Mouse (Mus musculus): ENCODE data around the gene Spdye4c. TPM values are rescaled to one million over a fixed set of nuclear protein-coding genes. Genes with fewer than 3 reads are reported as not detected.

Gene Spdye4c
- polyA plus RNA-seq, 1 experiment from 2014 or later = not detected

DNA sequence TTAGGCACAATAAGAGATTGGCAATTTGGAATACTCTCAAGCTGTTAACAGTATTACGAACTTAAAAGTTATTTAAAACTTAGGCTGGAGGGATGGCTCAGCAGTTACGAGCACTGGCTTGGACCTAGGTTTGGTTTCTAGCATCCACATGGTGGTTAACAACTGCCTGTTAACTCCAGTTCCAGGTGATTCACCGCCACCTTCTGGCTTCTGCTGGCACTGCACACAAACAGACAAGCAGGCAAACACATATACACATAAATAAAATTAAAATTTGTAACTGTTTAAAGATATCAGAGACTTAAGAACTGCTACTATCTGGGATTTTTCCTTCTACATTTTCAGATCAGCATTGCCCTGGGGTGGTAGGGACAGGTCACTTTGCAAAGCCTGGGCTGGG is 26.8 kb upstream of the Spdye4c start:
- Histone ChIP-seq H3K9ac (no peak overlapping the region), H3K27ac (replicated peaks) (no peak overlapping the region), H3K4me2 (no peak overlapping the region), H3K36me3 (no peaks in the 10 kb centered on the region), H3K4me1 (peaks cover 13% of the 10 kb centered on the region), H3K9me3 (0 out of 2 replicates have a peak, but pooled peaks cover 8% of the 10 kb centered on the region), H3K27me3 (replicated peaks) (no peaks in the 10 kb centered on the region), H3K4me3 (no peak overlapping the region)
- ATAC-seq (ENCODE audit: extremely low read depth, insufficient number of reproducible peaks, low FRiP score, low TSS enrichment) = no peak
- WGBS = 84% methylated on average over 3 of the region's 3 CpGs

GRCm38 (mm10) chr2:128565904-128566303 is 25.1 kb upstream of the Spdye4c start:
- Histone ChIP-seq H3K4me1 (peaks cover 13% of the 10 kb centered on the region), H3K4me3 (no peak overlapping the region), H3K36me3 (no peaks in the 10 kb centered on the region), H3K9me3 (0 out of 2 replicates have a peak, but pooled peaks cover 8% of the 10 kb centered on the region), H3K27ac (replicated peaks) (no peak overlapping the region), H3K9ac (no peak overlapping the region), H3K4me2 (no peak overlapping the region), H3K27me3 (replicated peaks) (no peaks in the 10 kb centered on the region)
- WGBS = 58% methylated on average over 8 of the region's 8 CpGs
- no peak for ATAC-seq (ENCODE audit: extremely low read depth, insufficient number of reproducible peaks, low FRiP score, low TSS enrichment)

DNA sequence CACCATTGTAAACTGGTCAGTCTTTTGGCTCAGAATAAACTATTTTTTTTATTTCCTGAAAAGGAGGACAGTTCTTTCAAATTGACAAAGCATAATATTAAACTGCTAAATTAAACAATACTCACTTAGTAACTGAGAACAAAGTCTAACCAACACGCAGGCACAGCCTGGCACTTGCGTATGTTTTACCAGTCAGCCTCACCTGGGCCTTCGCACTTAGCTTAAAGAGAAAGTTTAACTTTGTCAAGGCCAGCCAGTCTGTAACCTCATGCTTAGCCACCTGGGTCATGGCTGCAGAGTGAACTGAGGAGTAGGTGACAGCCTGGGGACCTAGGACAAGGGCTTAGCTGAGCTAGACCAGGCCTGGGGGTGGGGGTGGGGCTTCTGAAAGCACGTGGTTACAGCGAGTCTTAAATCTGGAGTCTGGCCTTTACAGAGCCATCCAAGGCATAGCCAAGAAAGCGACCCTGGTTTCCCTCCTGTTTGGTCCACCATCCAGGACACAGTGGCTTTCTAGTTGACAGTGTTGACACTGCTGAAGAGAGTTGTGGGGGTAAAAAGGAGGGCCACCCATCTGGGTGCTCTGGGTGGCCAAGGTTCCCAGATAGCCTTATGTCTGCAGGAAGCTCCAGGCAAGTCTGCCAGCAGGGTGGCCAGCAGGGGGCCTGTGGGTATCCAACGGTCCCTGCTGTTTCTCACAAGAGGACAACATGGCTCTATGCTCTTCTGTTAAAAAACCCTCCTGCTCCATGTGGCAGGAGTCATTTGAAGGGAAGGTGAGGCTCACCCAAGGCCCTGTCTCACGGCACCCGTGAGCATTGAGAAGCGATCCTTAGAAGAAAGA is 24.5 kb upstream of the Spdye4c start:
- ATAC-seq (ENCODE audit: extremely low read depth, insufficient number of reproducible peaks, low FRiP score, low TSS enrichment) = no peak
- Histone ChIP-seq H3K36me3 (no peaks in the 10 kb centered on the region), H3K4me1 (peaks cover 13% of the 10 kb centered on the region), H3K4me2 (no peak overlapping the region), H3K27me3 (replicated peaks) (no peaks in the 10 kb centered on the region), H3K4me3 (no peak overlapping the region), H3K9ac (no peak overlapping the region), H3K9me3 (0 out of 2 replicates have a peak, but pooled peaks cover 8% of the 10 kb centered on the region), H3K27ac (replicated peaks) (no peak overlapping the region)
- 66% methylated on average over 10 of the region's 10 CpGs for WGBS

DNA sequence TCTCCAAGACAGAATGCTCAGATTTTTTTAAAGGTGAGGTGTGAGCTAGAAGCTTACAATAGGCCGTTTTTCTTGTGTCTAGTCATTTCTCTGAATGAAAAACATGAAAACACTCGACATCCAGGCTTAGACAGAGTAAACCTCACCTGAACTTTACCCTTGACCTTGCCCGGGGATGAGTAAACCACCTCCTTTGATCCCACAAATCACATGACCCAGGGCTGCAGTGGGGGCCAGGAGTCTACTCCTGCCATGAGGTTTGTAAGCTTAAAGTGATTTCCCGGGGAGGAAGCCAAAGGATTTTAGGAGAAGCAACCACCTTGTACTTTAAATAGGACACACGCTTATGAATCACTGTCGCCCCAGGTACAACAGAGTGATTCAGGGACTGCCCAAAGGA is 23.0 kb upstream of the Spdye4c start:
- WGBS = 70% methylated on average over 6 of the region's 6 CpGs
- H3K27ac ChIP-seq (replicated peaks) = no peak overlapping the region
- ATAC-seq (ENCODE audit: extremely low read depth, insufficient number of reproducible peaks, low FRiP score, low TSS enrichment) = no peak
- peaks cover 13% of the 10 kb centered on the region for H3K4me1 ChIP-seq
- no peak overlapping the region for H3K9ac ChIP-seq
- 0 out of 2 replicates have a peak, but pooled peaks cover 8% of the 10 kb centered on the region for H3K9me3 ChIP-seq
- H3K36me3 ChIP-seq = no peaks in the 10 kb centered on the region
- no peaks in the 10 kb centered on the region for H3K27me3 ChIP-seq (replicated peaks)
- H3K4me3 ChIP-seq = no peak overlapping the region
- H3K4me2 ChIP-seq = no peak overlapping the region

GRCm38 (mm10) chr2:128568490-128568889 is 22.5 kb upstream of the Spdye4c start:
- 36% methylated on average over 4 of the region's 4 CpGs for WGBS
- Histone ChIP-seq H3K4me3 (no peak overlapping the region), H3K9ac (no peak overlapping the region), H3K27ac (replicated peaks) (no peak overlapping the region), H3K4me2 (no peak overlapping the region), H3K36me3 (no peaks in the 10 kb centered on the region), H3K9me3 (0 out of 2 replicates have a peak, but pooled peaks cover 8% of the 10 kb centered on the region), H3K4me1 (peaks cover 13% of the 10 kb centered on the region), H3K27me3 (replicated peaks) (no peaks in the 10 kb centered on the region)
- ATAC-seq (ENCODE audit: extremely low read depth, insufficient number of reproducible peaks, low FRiP score, low TSS enrichment) = no peak

DNA sequence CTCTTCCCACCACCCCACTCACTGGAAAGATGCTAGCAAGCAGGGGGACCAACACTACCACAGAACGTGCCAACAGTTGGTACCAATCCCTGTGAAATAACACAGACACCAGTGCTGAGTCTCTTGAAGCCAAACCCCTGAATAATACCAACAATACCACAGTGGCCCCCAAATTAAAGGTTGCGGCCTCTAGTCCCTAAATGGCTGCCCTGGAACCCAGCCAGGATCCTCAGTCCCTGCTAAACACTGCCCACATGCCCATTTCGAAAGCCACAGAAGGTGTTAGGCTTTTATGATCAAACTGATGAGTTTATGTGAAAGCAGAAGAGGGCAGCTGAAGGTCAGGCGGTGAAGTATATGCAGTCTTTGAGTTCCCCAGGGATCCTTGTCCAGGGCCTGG is 20.0 kb upstream of the Spdye4c start:
- no peak for ATAC-seq (ENCODE audit: extremely low read depth, insufficient number of reproducible peaks, low FRiP score, low TSS enrichment)
- no peak overlapping the region for H3K4me2 ChIP-seq
- WGBS = 66% methylated on average over 4 of the region's 4 CpGs
- H3K36me3 ChIP-seq = no peaks in the 10 kb centered on the region
- H3K9me3 ChIP-seq = no peaks in the 10 kb centered on the region
- H3K27me3 ChIP-seq (replicated peaks) = 0 out of 2 replicates have a peak, but pooled peaks cover 4% of the 10 kb centered on the region
- no peak overlapping the region for H3K4me3 ChIP-seq
- peaks cover 7% of the 10 kb centered on the region for H3K4me1 ChIP-seq
- no peak overlapping the region for H3K27ac ChIP-seq (replicated peaks)
- H3K9ac ChIP-seq = no peak overlapping the region

GRCm38 (mm10) chr2:128572726-128573624 is 18.0 kb upstream of the Spdye4c start:
- Histone ChIP-seq H3K4me1 (no peaks in the 10 kb centered on the region), H3K9ac (no peak overlapping the region), H3K9me3 (no peaks in the 10 kb centered on the region), H3K27me3 (replicated peaks) (0 out of 2 replicates have a peak, but pooled peaks cover 9% of the 10 kb centered on the region), H3K4me2 (no peak overlapping the region), H3K4me3 (no peak overlapping the region), H3K36me3 (no peaks in the 10 kb centered on the region), H3K27ac (replicated peaks) (no peak overlapping the region)
- no peak; the same call in 1 of the 2 replicates for ATAC-seq (ENCODE audit: extremely low read depth, insufficient number of reproducible peaks, low FRiP score, low TSS enrichment)
- 43% methylated on average over 16 of the region's 16 CpGs for WGBS

GRCm38 (mm10) chr2:128582881-128583280 is 8.1 kb upstream of the Spdye4c start:
- Histone ChIP-seq H3K9ac (no peak overlapping the region), H3K9me3 (no peaks in the 10 kb centered on the region), H3K36me3 (no peaks in the 10 kb centered on the region), H3K4me2 (no peak overlapping the region), H3K4me1 (no peaks in the 10 kb centered on the region), H3K4me3 (no peak overlapping the region), H3K27me3 (replicated peaks) (no peaks in the 10 kb centered on the region), H3K27ac (replicated peaks) (no peak overlapping the region)
- no peak for ATAC-seq (ENCODE audit: extremely low read depth, insufficient number of reproducible peaks, low FRiP score, low TSS enrichment)
- 79% methylated on average over 5 of the region's 5 CpGs for WGBS

DNA sequence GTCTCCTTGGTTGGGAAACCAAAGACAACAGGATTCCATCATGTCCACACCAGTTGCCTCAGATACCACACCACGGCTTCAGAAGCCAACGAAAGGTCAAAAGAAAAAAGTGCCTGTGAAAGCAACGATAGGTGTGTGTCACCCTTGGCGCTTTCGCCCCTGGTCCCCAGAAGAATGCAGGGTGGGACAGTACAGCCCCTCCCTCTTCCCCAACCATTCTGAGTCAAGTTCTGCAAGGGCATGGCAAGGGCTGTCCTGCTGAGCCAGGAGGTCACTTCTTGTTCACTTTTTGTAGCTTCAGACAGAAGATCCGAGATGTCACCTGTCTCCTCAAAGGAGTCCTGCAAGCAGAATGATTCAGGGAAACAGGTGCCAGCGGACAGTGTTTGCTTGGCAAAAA is 1.3 kb downstream of the Spdye4c start:
- no peak for ATAC-seq (ENCODE audit: extremely low read depth, insufficient number of reproducible peaks, low FRiP score, low TSS enrichment)
- Histone ChIP-seq H3K9me3 (no peaks in the 10 kb centered on the region), H3K27me3 (replicated peaks) (no peaks in the 10 kb centered on the region), H3K4me3 (no peak overlapping the region), H3K36me3 (no peaks in the 10 kb centered on the region), H3K4me1 (no peaks in the 10 kb centered on the region), H3K27ac (replicated peaks) (no peak overlapping the region), H3K4me2 (no peak overlapping the region), H3K9ac (no peak overlapping the region)
- WGBS = 80% methylated on average over 7 of the region's 7 CpGs

DNA sequence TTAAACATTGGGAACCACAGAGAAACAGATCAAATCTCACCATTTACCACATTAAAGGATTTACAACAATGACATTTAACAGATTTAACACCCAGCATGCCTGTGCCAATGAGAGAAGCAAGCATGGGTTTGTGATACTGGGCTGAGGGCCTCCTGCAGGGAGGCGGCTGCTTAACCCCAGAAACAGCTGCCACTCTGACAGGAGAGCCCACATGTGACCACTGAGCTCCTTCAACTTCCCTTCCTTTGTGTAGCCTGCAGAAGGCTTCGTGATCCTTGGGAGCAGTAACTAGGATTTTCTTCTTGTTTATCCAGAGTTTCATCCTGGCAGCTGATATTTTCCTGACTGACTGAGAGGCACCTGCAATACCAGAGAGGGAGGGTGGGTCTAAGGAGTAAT is 10.5 kb downstream of the Spdye4c start:
- H3K4me2 ChIP-seq = no peak overlapping the region
- H3K27me3 ChIP-seq (replicated peaks) = no peaks in the 10 kb centered on the region
- no peak overlapping the region for H3K4me3 ChIP-seq
- H3K9ac ChIP-seq = no peak overlapping the region
- no peak for ATAC-seq (ENCODE audit: extremely low read depth, insufficient number of reproducible peaks, low FRiP score, low TSS enrichment)
- 41% methylated on average over 2 of the region's 2 CpGs for WGBS
- peaks cover 8% of the 10 kb centered on the region for H3K9me3 ChIP-seq
- no peaks in the 10 kb centered on the region for H3K36me3 ChIP-seq
- peaks cover 4% of the 10 kb centered on the region; the same call in 1 of the 2 replicates for H3K4me1 ChIP-seq
- no peak overlapping the region for H3K27ac ChIP-seq (replicated peaks)

GRCm38 (mm10) chr2:128609286-128609685 is 18.3 kb downstream of the Spdye4c start:
- H3K27ac ChIP-seq (replicated peaks) = no peak overlapping the region
- no peaks in the 10 kb centered on the region for H3K27me3 ChIP-seq (replicated peaks)
- H3K36me3 ChIP-seq = peaks cover 57% of the 10 kb centered on the region
- no peak overlapping the region for H3K4me3 ChIP-seq
- H3K4me2 ChIP-seq = no peak overlapping the region
- no peak for ATAC-seq (ENCODE audit: extremely low read depth, insufficient number of reproducible peaks, low FRiP score, low TSS enrichment)
- H3K4me1 ChIP-seq = no peaks in the 10 kb centered on the region
- 82% methylated on average over 5 of the region's 5 CpGs for WGBS
- H3K9ac ChIP-seq = no peak overlapping the region
- H3K9me3 ChIP-seq = peaks cover 13% of the 10 kb centered on the region

All from heart, embryonic 13.5 days (tissue).